Mouse (Mus musculus): ENCODE data around the gene Tnni3k. TPM values are rescaled to one million over a fixed set of nuclear protein-coding genes. Genes with fewer than 3 reads are reported as not detected.

Tnni3k gene
- polyA plus RNA-seq, 1 experiment from 2014 or later = not detected

GRCm38 (mm10) chr3:155039012-155039836, 16.0 kb downstream of the Tnni3k start:
- no peak for ATAC-seq (ENCODE audit: insufficient read depth, low FRiP score, low read depth)
- Histone ChIP-seq H3K36me3 (no peaks in the 10 kb centered on the region), H3K4me3 (replicated peaks) (no peak overlapping the region), H3K9ac (no peak overlapping the region), H3K4me1 (no peaks in the 10 kb centered on the region), H3K9me3 (no peaks in the 10 kb centered on the region), H3K4me2 (no peak overlapping the region), H3K27ac (no peak overlapping the region), H3K27me3 (replicated peaks) (no peaks in the 10 kb centered on the region)
- 26% methylated on average over 1 of the region's 1 CpGs for WGBS

GRCm38 (mm10) chr3:155034323-155034722, 20.9 kb downstream of the Tnni3k start:
- Histone ChIP-seq H3K27ac (no peak overlapping the region), H3K4me2 (no peak overlapping the region), H3K4me3 (replicated peaks) (no peak overlapping the region), H3K9ac (no peak overlapping the region), H3K9me3 (no peaks in the 10 kb centered on the region), H3K36me3 (no peaks in the 10 kb centered on the region), H3K27me3 (replicated peaks) (no peaks in the 10 kb centered on the region), H3K4me1 (no peaks in the 10 kb centered on the region)
- ATAC-seq (ENCODE audit: insufficient read depth, low FRiP score, low read depth) = no peak
- WGBS = 72% methylated on average over 7 of the region's 7 CpGs

- Histone ChIP-seq H3K4me1 (no peaks in the 10 kb centered on the region), H3K36me3 (no peaks in the 10 kb centered on the region), H3K9ac (no peak overlapping the region), H3K27ac (no peak overlapping the region), H3K4me3 (replicated peaks) (no peak overlapping the region), H3K9me3 (no peaks in the 10 kb centered on the region), H3K27me3 (replicated peaks) (no peaks in the 10 kb centered on the region), H3K4me2 (no peak overlapping the region)
- 86% methylated on average over 9 of the region's 9 CpGs for WGBS
- ATAC-seq (ENCODE audit: insufficient read depth, low FRiP score, low read depth) = no peak
Measured at GRCm38 (mm10) chr3:155030200-155030599, 25.0 kb downstream of the Tnni3k start.

GRCm38 (mm10) chr3:155002781-155003180, 52.4 kb downstream of the Tnni3k start:
- Histone ChIP-seq H3K4me2 (no peak overlapping the region), H3K36me3 (no peaks in the 10 kb centered on the region), H3K27me3 (replicated peaks) (no peaks in the 10 kb centered on the region), H3K9me3 (no peaks in the 10 kb centered on the region), H3K9ac (no peak overlapping the region), H3K4me3 (replicated peaks) (no peak overlapping the region), H3K4me1 (no peaks in the 10 kb centered on the region), H3K27ac (no peak overlapping the region)
- no peak for ATAC-seq (ENCODE audit: insufficient read depth, low FRiP score, low read depth)
- WGBS = 66% methylated on average over 4 of the region's 4 CpGs

- no peak for ATAC-seq (ENCODE audit: insufficient read depth, low FRiP score, low read depth)
- H3K27ac ChIP-seq = no peak overlapping the region
- no peaks in the 10 kb centered on the region for H3K4me1 ChIP-seq
- no peak overlapping the region for H3K4me2 ChIP-seq
- H3K4me3 ChIP-seq (replicated peaks) = no peak overlapping the region
- no peaks in the 10 kb centered on the region for H3K9me3 ChIP-seq
- H3K9ac ChIP-seq = no peak overlapping the region
- no peaks in the 10 kb centered on the region for H3K27me3 ChIP-seq (replicated peaks)
- no peaks in the 10 kb centered on the region for H3K36me3 ChIP-seq
Measured at GRCm38 (mm10) chr3:155001056-155001455, 54.2 kb downstream of the Tnni3k start.

- Histone ChIP-seq H3K27ac (no peak overlapping the region), H3K4me3 (replicated peaks) (no peak overlapping the region), H3K36me3 (no peaks in the 10 kb centered on the region), H3K9ac (no peak overlapping the region), H3K4me2 (no peak overlapping the region), H3K9me3 (no peaks in the 10 kb centered on the region), H3K4me1 (no peaks in the 10 kb centered on the region), H3K27me3 (replicated peaks) (no peaks in the 10 kb centered on the region)
- ATAC-seq (ENCODE audit: insufficient read depth, low FRiP score, low read depth) = no peak
Measured at GRCm38 (mm10) chr3:154992678-154993077, 62.5 kb downstream of the Tnni3k start.

- 76% methylated on average over 7 of the region's 7 CpGs for WGBS
- no peak overlapping the region for H3K4me2 ChIP-seq
- no peaks in the 10 kb centered on the region for H3K9me3 ChIP-seq
- H3K27me3 ChIP-seq (replicated peaks) = no peaks in the 10 kb centered on the region
- H3K36me3 ChIP-seq = no peaks in the 10 kb centered on the region
- no peak overlapping the region for H3K4me3 ChIP-seq (replicated peaks)
- no peak overlapping the region for H3K27ac ChIP-seq
- ATAC-seq (ENCODE audit: insufficient read depth, low FRiP score, low read depth) = no peak
- H3K4me1 ChIP-seq = no peaks in the 10 kb centered on the region
- H3K9ac ChIP-seq = no peak overlapping the region
Measured at GRCm38 (mm10) chr3:154979101-154979500, 76.1 kb downstream of the Tnni3k start.

GRCm38 (mm10) chr3:154971626-154972025, 83.6 kb downstream of the Tnni3k start:
- Histone ChIP-seq H3K4me3 (replicated peaks) (no peak overlapping the region), H3K27ac (no peak overlapping the region), H3K4me2 (no peak overlapping the region), H3K9ac (no peak overlapping the region), H3K36me3 (no peaks in the 10 kb centered on the region), H3K27me3 (replicated peaks) (no peaks in the 10 kb centered on the region), H3K4me1 (no peaks in the 10 kb centered on the region), H3K9me3 (no peaks in the 10 kb centered on the region)
- WGBS = 66% methylated on average over 1 of the region's 1 CpGs
- ATAC-seq (ENCODE audit: insufficient read depth, low FRiP score, low read depth) = no peak

GRCm38 (mm10) chr3:154970981-154971380, 84.2 kb downstream of the Tnni3k start:
- no peaks in the 10 kb centered on the region for H3K9me3 ChIP-seq
- no peak overlapping the region for H3K27ac ChIP-seq
- H3K4me3 ChIP-seq (replicated peaks) = no peak overlapping the region
- H3K9ac ChIP-seq = no peak overlapping the region
- 53% methylated on average over 2 of the region's 2 CpGs for WGBS
- no peaks in the 10 kb centered on the region for H3K27me3 ChIP-seq (replicated peaks)
- H3K4me2 ChIP-seq = no peak overlapping the region
- no peaks in the 10 kb centered on the region for H3K4me1 ChIP-seq
- ATAC-seq (ENCODE audit: insufficient read depth, low FRiP score, low read depth) = no peak
- H3K36me3 ChIP-seq = no peaks in the 10 kb centered on the region

- Histone ChIP-seq H3K27me3 (replicated peaks) (no peaks in the 10 kb centered on the region), H3K9me3 (no peaks in the 10 kb centered on the region), H3K4me1 (no peaks in the 10 kb centered on the region), H3K27ac (no peak overlapping the region), H3K9ac (no peak overlapping the region), H3K36me3 (no peaks in the 10 kb centered on the region), H3K4me3 (replicated peaks) (no peak overlapping the region), H3K4me2 (no peak overlapping the region)
- WGBS = 49% methylated on average over 3 of the region's 3 CpGs
- no peak for ATAC-seq (ENCODE audit: insufficient read depth, low FRiP score, low read depth)
Measured at GRCm38 (mm10) chr3:154961284-154961683, 93.9 kb downstream of the Tnni3k start.

- no peaks in the 10 kb centered on the region for H3K4me1 ChIP-seq
- no peak overlapping the region for H3K9ac ChIP-seq
- H3K27ac ChIP-seq = no peak overlapping the region
- WGBS = 53% methylated on average over 2 of the region's 2 CpGs
- ATAC-seq (ENCODE audit: insufficient read depth, low FRiP score, low read depth) = no peak
- no peaks in the 10 kb centered on the region for H3K27me3 ChIP-seq (replicated peaks)
- no peaks in the 10 kb centered on the region for H3K36me3 ChIP-seq
- no peaks in the 10 kb centered on the region for H3K9me3 ChIP-seq
- H3K4me3 ChIP-seq (replicated peaks) = no peak overlapping the region
- no peak overlapping the region for H3K4me2 ChIP-seq
Measured at GRCm38 (mm10) chr3:154953088-154953487, 102.1 kb downstream of the Tnni3k start.

- H3K27ac ChIP-seq = no peak overlapping the region
- no peak for ATAC-seq (ENCODE audit: insufficient read depth, low FRiP score, low read depth)
- H3K4me3 ChIP-seq (replicated peaks) = no peak overlapping the region
- no peak overlapping the region for H3K4me2 ChIP-seq
- no peak overlapping the region for H3K9ac ChIP-seq
- no peaks in the 10 kb centered on the region for H3K9me3 ChIP-seq
- H3K27me3 ChIP-seq (replicated peaks) = no peaks in the 10 kb centered on the region
- 64% methylated on average over 2 of the region's 2 CpGs for WGBS
- H3K4me1 ChIP-seq = no peaks in the 10 kb centered on the region
- H3K36me3 ChIP-seq = no peaks in the 10 kb centered on the region
Measured at GRCm38 (mm10) chr3:154949551-154949950, 105.7 kb downstream of the Tnni3k start.

GRCm38 (mm10) chr3:154945688-154946161, 109.5 kb downstream of the Tnni3k start:
- H3K4me1 ChIP-seq = no peaks in the 10 kb centered on the region
- no peak overlapping the region for H3K4me3 ChIP-seq (replicated peaks)
- no peaks in the 10 kb centered on the region for H3K9me3 ChIP-seq
- H3K27ac ChIP-seq = no peak overlapping the region
- no peaks in the 10 kb centered on the region for H3K36me3 ChIP-seq
- H3K9ac ChIP-seq = no peak overlapping the region
- no peak overlapping the region for H3K4me2 ChIP-seq
- no peak for ATAC-seq (ENCODE audit: insufficient read depth, low FRiP score, low read depth)
- WGBS = 68% methylated on average over 6 of the region's 6 CpGs
- no peaks in the 10 kb centered on the region for H3K27me3 ChIP-seq (replicated peaks)

All from stomach, embryonic 15.5 days (tissue).